Mouse (Mus musculus): ENCODE measurements at regions not wholly inside any gene's neighbourhood (a gene's known extent, or its start where the extent isn't known, plus 50 kb on each side); places are given as distances from the start of the nearest gene placed in this dataset.

GRCm38 (mm10) chr8:76346150-76346549 lies 553.1 kb upstream of the Nr3c2 start:
- TF ChIP-seq POLR2A (IDR thresholded peaks at IDR 0.05; ENCODE audit: control insufficient read depth, low read depth, low read length) (no peak), CTCF (IDR thresholded peaks at IDR 0.05; ENCODE audit: control insufficient read depth, insufficient read depth, insufficient replicate concordance, low read depth, low read length) (no peak)
